Mouse (Mus musculus) heart, postnatal 10 days (tissue): ENCODE results near the gene Cdc37l1. TPM values are rescaled to one million over a fixed set of nuclear protein-coding genes. Genes with fewer than 3 reads are reported as not detected.

ENCODE experiments used
- DNase-seq, 2 experiments: peaks; one replicate each; pipeline ENCODE4 v3.0.0; 2021
- intact Hi-C: fragments of 180-260 bp; cut with DNase I; formaldehyde crosslinking; loops from one replicate; pipeline ENCODE4 v1.15.1; 2025
- total RNA-seq, 2 experiments: library from RNA; stranded (reverse); gene quantifications; 2 replicates each; pipeline ENCODE4 v1.2.3; 2021

Cdc37l1 gene
- total RNA-seq, 2 experiments from 2014 or later, result 53.6 to 85.5 TPM

GRCm38 (mm10) chr19:29044353-29044768, 54.2 kb downstream of the Cdc37l1 start:
- intact Hi-C loops, result no loop called here
- DNase-seq, result no peak

DNA sequence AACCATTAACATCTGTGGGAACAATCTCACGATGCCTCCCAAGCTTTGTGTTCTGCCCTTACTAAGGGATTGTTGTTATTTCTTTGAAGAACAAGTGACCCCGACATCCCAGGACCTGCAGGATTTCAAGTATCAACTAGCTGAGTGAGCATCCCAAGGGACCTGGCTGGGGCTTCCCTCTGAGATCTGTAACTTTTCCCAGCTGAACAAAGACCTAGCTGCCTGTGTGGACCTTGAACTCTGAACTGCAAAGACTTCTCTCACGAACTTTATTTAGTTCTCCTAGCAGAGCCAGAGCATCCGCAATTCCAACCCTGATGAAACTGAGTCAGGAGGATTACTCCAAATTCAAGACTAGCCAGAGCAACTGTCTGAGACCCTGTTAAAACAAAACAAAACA, 55.2 kb downstream of the Cdc37l1 start:
- DNase-seq, result no peak
- intact Hi-C loops, result loop anchor here (5.0 kb wide), 1 partner anchor 207 kb away; the partner anchor contains the start of gene Jak2

DNA sequence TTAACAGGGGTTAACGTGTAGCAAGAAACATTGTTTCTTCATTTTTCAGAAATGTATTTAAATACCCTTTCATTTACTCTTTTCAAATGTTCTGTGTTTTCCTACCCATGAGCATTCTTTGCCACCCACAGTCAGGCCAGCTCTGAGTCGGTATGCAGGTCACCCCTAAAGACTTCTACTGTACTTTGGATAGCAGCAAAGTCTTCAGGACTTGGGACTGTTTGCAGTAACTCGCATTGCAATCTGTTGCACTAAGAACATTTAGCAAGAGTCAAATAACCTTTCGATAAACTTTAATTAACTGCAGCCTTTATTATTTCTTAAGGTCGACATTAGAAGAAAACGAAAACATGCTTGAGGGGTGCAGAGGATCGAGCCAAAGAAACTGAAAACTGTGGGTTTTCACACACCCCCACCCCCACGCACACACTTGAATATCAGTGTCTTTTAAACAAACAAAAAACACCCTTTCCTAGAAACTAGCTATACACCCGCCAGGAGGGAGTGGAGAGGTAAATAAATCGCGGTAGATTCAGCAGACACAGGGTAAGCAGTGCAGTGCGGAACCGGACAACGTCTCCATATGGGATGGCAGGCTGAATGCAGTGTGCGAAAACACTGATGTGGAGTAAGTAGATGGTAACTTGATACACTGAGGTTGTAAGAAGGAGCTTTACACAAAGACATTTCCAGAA, 56.0 kb downstream of the Cdc37l1 start:
- intact Hi-C loops, result loop anchor here (2.0 to 5.0 kb wide), 2 partner anchors 55 to 206 kb away; partner anchors contain the start of genes Cdc37l1 and Jak2
- DNase-seq, result no peak

GRCm38 (mm10) chr19:29046961-29047333, 56.8 kb downstream of the Cdc37l1 start:
- DNase-seq, result no peak
- intact Hi-C loops, result loop anchor here (2.0 to 5.0 kb wide), 2 partner anchors 56 to 205 kb away; partner anchors contain the start of genes Cdc37l1 and Jak2

DNA sequence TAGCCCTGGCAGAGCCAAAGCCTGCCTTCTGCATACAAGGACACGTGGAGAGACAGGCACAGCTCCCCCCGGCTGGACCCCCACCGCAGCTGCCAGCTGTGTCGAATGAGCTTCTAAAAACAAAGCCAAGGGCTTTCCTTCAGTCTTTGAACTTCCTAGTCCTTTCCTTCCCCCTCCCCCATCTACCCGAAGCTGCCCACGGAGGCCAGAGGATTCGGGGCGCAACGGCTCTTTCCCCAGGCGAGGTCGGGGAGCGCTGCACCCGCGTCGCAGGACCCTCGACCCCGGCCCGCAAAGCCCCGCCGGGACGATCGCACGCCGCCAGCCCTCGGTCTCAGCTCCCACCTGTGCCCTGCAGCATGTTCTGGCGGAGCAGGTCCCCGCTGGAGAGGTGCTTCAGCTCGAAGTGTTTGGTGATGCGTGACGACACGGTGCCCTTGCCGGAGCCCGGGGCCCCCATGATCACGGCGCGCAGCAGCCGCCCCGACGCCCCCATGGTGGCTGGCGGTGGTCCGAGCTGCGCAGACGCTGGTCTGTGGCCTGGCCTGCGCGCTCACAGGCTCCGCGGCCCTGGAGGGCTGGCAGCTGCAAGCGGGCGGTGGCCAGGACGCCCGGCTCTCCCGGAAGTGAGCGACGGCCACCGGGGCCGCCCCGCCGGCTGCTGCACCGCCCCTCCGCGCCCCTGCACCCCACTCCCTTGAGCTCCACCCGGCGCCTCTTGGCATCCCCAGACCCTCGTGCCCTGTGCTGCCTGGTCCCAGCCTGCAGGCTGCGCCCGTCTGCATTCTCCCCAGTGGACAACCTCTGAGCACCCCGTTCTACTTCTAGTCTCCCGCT, 57.4 kb downstream of the Cdc37l1 start, which contains the start of gene Ak3:
Gene Ak3 (minus strand): TSS at position 628 of the 837 bp plus-strand sequence.
- peak; percentile 87 to 88 for DNase-seq
- intact Hi-C loops, result loop anchor here (2.0 to 5.0 kb wide), 2 partner anchors 57 to 205 kb away; partner anchors contain the start of genes Cdc37l1 and Jak2

GRCm38 (mm10) chr19:29049401-29050075, 59.4 kb downstream of the Cdc37l1 start:
- peak in 1 of 2 experiments; percentile 32 for DNase-seq
- intact Hi-C loops, result loop anchor here (5.0 kb wide), 1 partner anchor 203 kb away; the partner anchor contains the start of gene Jak2

- intact Hi-C loops, result no loop called here
- DNase-seq, result no peak
These were observed 60.2 kb downstream of the Cdc37l1 start for GRCm38 (mm10) chr19:29050186-29050980.

GRCm38 (mm10) chr19:29052786-29053185, 62.6 kb downstream of the Cdc37l1 start:
- intact Hi-C loops, result no loop called here
- DNase-seq, result no peak

GRCm38 (mm10) chr19:29054594-29054993, 64.4 kb downstream of the Cdc37l1 start:
- DNase-seq, result no peak
- intact Hi-C loops, result no loop called here

- intact Hi-C loops, result no loop called here
- no peak for DNase-seq
These were observed 65.3 kb downstream of the Cdc37l1 start for GRCm38 (mm10) chr19:29055469-29055868.

DNA sequence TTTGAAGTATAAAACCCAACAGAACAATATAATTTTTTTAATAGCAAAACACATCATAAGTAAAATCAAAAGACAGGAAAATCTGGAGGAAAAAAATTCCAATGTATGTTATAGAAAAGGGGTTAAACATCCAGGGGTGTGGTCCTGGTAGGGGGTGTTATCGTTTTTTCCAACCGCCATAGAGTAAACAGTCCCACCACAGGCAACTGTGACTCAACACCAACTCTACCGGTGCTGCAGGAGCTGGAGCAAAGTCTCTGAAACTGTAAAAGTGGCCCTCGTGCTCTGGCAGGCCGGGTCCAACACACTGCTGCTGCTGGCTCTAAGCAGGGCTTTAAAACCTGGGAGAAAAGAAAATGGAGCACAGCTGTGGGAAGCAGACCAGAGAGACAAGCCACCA, 68.6 kb downstream of the Cdc37l1 start:
- no peak for DNase-seq
- intact Hi-C loops, result no loop called here

GRCm38 (mm10) chr19:29059688-29060087, 69.5 kb downstream of the Cdc37l1 start:
- intact Hi-C loops, result loop anchor here (2.0 to 10.0 kb wide), 4 partner anchors 213 to 505 kb away; no protein-coding TSS in a partner anchor
- DNase-seq, result no peak

- intact Hi-C loops, result loop anchor here (2.0 to 10.0 kb wide), 4 partner anchors 212 to 505 kb away; no protein-coding TSS in a partner anchor
- no peak for DNase-seq
These were observed 70.1 kb downstream of the Cdc37l1 start for GRCm38 (mm10) chr19:29060299-29060698.

DNA sequence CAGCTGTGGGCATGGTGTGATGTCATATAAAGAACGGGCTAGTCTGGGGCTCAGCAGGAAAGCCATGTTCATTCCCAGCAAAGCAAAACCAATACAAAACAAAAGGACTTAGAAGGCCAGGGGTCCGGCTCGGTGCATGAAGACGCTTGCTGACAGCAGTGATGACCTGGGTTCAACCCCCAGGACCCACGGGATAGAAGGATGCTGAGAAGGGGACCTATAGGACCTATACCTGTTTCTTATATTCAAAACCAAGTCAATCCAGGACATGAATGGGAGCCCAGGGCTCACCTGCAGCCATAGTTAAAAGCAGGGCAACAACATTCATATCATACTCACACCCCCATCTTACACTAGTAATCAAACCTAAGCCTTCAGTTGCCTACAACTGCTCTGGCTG, 72.9 kb downstream of the Cdc37l1 start:
- DNase-seq, result no peak
- intact Hi-C loops, result loop anchor here (5.0 to 10.0 kb wide), 3 partner anchors 209 to 442 kb away; no protein-coding TSS in a partner anchor

GRCm38 (mm10) chr19:29063577-29064363, 73.6 kb downstream of the Cdc37l1 start:
- DNase-seq, result peak; percentile 92 to 96
- intact Hi-C loops, result loop anchor here (1.0 to 10.0 kb wide), 5 partner anchors 190 to 441 kb away; no protein-coding TSS in a partner anchor

DNA sequence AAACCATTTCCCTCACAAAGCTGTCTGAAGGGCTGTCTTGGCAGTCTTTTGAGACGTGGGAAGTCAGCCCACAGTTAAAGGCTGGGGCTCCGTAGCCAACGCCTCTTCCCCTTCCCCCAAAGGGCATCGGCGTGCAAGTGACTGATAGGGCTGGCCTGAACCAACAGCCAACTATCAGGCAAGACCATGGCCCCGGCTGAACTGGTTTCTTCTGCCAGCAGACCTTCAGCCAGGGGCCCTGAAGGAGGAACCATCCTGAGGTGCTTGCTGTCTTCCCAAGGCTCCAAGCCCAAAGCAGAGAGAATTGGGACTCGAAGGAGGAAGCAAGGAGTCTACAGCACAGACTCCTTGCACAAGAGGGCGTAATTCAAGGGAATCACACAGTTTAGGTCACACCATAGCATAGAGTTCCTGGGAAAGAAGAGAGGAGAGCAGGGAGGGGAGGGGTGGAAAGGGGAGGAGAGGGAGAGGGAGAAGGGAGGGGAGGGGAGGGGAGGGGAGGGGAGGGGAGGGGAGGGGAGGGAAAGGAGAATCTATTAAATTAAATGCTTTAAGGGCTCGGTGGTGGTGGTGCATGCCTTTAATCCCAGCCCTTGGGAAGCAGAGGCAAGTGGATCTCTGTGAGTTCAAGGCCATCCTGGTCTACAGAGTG, 74.4 kb downstream of the Cdc37l1 start:
- DNase-seq, result peak; percentile 61 to 66
- intact Hi-C loops, result loop anchor here (1.0 to 10.0 kb wide), 6 partner anchors 138 to 440 kb away; no protein-coding TSS in a partner anchor

GRCm38 (mm10) chr19:29066981-29067471, 76.9 kb downstream of the Cdc37l1 start:
- peak; percentile 84 to 85 for DNase-seq
- intact Hi-C loops, result loop anchor here (5.0 to 10.0 kb wide), 2 partner anchors 135 to 438 kb away; no protein-coding TSS in a partner anchor

GRCm38 (mm10) chr19:29069195-29069594, 79.0 kb downstream of the Cdc37l1 start:
- intact Hi-C loops, result loop anchor here (5.0 to 10.0 kb wide), 2 partner anchors 133 to 436 kb away; no protein-coding TSS in a partner anchor
- DNase-seq, result no peak
